Mouse (Mus musculus) liver, embryonic 14 days (tissue): ENCODE measurements around the gene Dyrk1b. TPM values are rescaled to one million over a fixed set of nuclear protein-coding genes. Genes with fewer than 3 reads are reported as not detected.

Source experiments
- polyA plus RNA-seq: library from polyadenylated mRNA; depleted of rRNA; stranded (reverse); fragments of >200 nt; gene quantifications from 2 replicates; pipeline ENCODE4 v1.2.3, GENCODE M21; 2012; rRNA removed

Dyrk1b gene
- polyA plus RNA-seq: 2.2 and 2.4 TPM in 2 replicates

DNA sequence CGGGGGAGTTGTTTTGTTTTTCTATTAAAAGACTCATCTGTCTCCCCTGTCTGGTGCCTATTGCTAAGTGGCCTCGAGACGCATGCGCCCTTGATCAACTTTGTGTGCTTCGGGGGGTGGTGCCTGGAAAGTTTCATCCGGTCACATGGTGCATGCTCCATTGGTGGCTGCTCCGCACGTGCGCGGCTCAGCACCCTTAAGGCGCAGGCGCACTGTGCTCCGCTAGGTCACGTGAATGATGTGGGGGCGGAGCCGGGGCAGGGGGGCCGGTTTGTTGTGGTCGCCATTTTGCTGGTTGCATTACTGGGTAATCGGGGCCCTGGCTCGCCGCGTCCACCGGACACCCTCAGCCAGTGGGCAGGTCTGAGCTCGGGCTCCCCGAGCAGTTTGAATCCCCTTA lies at the start of gene Dyrk1b:
Gene Dyrk1b (plus strand): TSS at position 242 of the 400 bp plus-strand sequence.

DNA sequence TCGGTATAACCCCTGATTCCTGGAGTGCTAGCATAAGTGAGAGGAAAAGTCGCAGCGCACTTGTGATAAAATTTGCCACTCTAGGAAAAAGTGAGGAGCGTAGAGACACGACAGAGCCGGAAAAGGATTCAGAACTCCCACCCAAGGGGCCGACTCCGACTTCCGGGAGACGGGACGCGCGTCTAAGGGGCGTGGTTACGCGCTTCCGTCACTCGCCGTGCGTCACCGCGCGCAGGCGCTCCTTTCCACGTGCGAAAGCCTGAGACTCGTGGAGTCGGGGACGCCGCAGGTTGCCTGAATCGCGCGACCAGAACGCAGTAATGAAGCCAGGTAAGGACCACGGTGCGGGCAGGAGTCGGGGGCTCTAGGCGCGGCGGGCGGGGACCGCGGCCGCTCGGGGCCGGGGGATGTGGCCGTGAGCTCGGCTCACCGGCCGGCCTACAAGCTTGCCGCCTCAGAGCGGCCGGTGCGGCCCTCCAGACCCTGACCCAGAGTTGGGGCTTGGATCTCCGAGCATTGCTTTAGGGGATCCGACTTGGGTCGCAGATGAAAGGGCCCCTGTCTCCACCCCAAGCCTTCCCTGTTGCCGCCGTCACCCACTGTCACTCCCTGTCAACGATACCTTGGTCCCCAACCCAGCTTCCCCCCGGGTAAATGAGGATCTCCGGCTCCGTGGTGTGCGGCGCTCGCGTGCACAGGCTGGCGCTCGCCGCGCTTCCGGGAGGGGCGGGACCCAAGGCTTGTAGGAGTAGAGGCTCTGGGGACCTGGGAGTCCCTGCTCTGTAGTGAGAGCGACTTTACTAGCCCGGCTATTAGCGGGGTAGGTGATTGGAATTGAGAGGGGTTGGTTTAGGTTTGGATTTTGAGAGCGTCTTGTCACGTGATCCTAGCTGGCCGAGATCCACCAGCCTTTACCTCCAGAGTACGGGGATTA lies 9.5 kb upstream of the Dyrk1b start, which contains the start of gene Fbl:
Gene Fbl (plus strand): TSS at position 222 of the 934 bp plus-strand sequence.

Other genes starting within 250 kb of the Dyrk1b start
- gene Zfp780b, start 200.3 kb upstream of the Dyrk1b start, polyA plus RNA-seq: 1.5 and 1.6 TPM in 2 replicates
- 0.97 and 0.99 TPM in 2 replicates for gene Zfp850, start 165.4 kb upstream of the Dyrk1b start, polyA plus RNA-seq
- gene Psmc4, start 129.4 kb upstream of the Dyrk1b start, polyA plus RNA-seq: 92.8 and 103 TPM in 2 replicates
- gene Fcgbp, start 108.2 kb upstream of the Dyrk1b start, polyA plus RNA-seq: under 0.01 and 0.01 TPM in 2 replicates
- gene 9530053A07Rik, start 50.0 kb upstream of the Dyrk1b start, polyA plus RNA-seq: not detected in 2 replicates
- gene Fbl, start 9.8 kb upstream of the Dyrk1b start, polyA plus RNA-seq: 230 and 235 TPM in 2 replicates
- gene Eid2, start 88.4 kb downstream of the Dyrk1b start, polyA plus RNA-seq: 2.3 and 2.6 TPM in 2 replicates
- 1.6 and 1.8 TPM in 2 replicates for gene Eid2b, start 98.3 kb downstream of the Dyrk1b start, polyA plus RNA-seq
- not detected in 2 replicates for gene Selenov, start 111.7 kb downstream of the Dyrk1b start, polyA plus RNA-seq
- 0.02 and 0.06 TPM in 2 replicates for gene Dll3, start 122.8 kb downstream of the Dyrk1b start, polyA plus RNA-seq
- 44.7 and 49.9 TPM in 2 replicates for gene Timm50, start 132.6 kb downstream of the Dyrk1b start, polyA plus RNA-seq
- gene Supt5, start 159.3 kb downstream of the Dyrk1b start, polyA plus RNA-seq: 28.8 and 30.6 TPM in 2 replicates
- 1,090 and 1,213 TPM in 2 replicates for gene Rps16, start 171.2 kb downstream of the Dyrk1b start, polyA plus RNA-seq
- 2.6 and 3.3 TPM in 2 replicates for gene Plekhg2, start 193.1 kb downstream of the Dyrk1b start, polyA plus RNA-seq
- gene Zfp36, start 200.8 kb downstream of the Dyrk1b start, polyA plus RNA-seq: 3.9 and 4.4 TPM in 2 replicates
- gene Med29, start 213.2 kb downstream of the Dyrk1b start, polyA plus RNA-seq: 18.2 and 20.2 TPM in 2 replicates
- 42.3 and 55.3 TPM in 2 replicates for gene Paf1, start 213.5 kb downstream of the Dyrk1b start, polyA plus RNA-seq